Mouse (Mus musculus) hindbrain, postnatal 0 days (tissue): ENCODE results near the gene Ccs. TPM values are rescaled to one million over a fixed set of nuclear protein-coding genes. Genes with fewer than 3 reads are reported as not detected.
A peak's percentile ranks its signal among the peaks of the same experiment; 100 is the strongest.

Source experiments
- ATAC-seq: fragments of 200-750 bp; cut with Nextera tagmentation; 2 replicates; pipeline ENCODE4 v1.8.0; 2017; ENCODE audit warnings: mild to moderate bottlenecking, moderate TSS enrichment, moderate library complexity
- DNase-seq: peaks from one replicate; pipeline ENCODE4 v3.0.0-alpha.2; 2015; ENCODE audit warnings: low spot score
- H3K27ac ChIP-seq: fragments of 300-500 bp; sonication (generic); 2 replicates; pipeline ENCODE4 v1.5.1; 2014; ENCODE audit warnings: mild to moderate bottlenecking
- H3K27me3 ChIP-seq: fragments of 300-500 bp; sonication (generic); 2 replicates; pipeline ENCODE4 v1.6.1; 2014; ENCODE audit warnings: low read length, mixed read lengths; ENCODE audit not compliant: insufficient read depth
- H3K36me3 ChIP-seq: fragments of 300-500 bp; sonication (generic); 2 replicates; pipeline ENCODE4 v1.6.1; 2014; ENCODE audit warnings: low read length, mixed read lengths; ENCODE audit not compliant: insufficient read depth
- H3K4me1 ChIP-seq: fragments of 300-500 bp; sonication (generic); 2 replicates; pipeline ENCODE4 v1.6.1; 2014; ENCODE audit warnings: antibody characterized with exemption, low read length, mixed read lengths; ENCODE audit not compliant: insufficient read depth
- H3K4me2 ChIP-seq: fragments of 300-500 bp; sonication (generic); 2 replicates; pipeline ENCODE4 v1.6.1; 2014; ENCODE audit warnings: low read depth, mild to moderate bottlenecking, low read length, moderate library complexity, mixed read lengths
- H3K4me3 ChIP-seq: fragments of 300-500 bp; sonication (generic); 2 replicates; pipeline ENCODE4 v1.5.1; 2014; ENCODE audit warnings: low read length
- H3K9ac ChIP-seq: fragments of 300-500 bp; sonication (generic); replicated peaks from 2 replicates; pipeline ENCODE4 v1.6.1; 2014; ENCODE audit warnings: mild to moderate bottlenecking, low read length, moderate library complexity, mixed read lengths
- H3K9me3 ChIP-seq: fragments of 300-500 bp; sonication (generic); 2 replicates; pipeline ENCODE4 v1.6.1; 2016; ENCODE audit warnings: low read length, mixed read lengths
- CTCF ChIP-seq: IDR thresholded peaks from 2 replicates; pipeline ENCODE4 v1.5.1; 2016; ENCODE audit warnings: antibody characterized with exemption, control low read depth, low read depth
- WGBS: fragments of 180-500 bp; shearing (Covaris S2); extraction: QIAGEN DNeasy Blood & Tissue Kit; methylation state at CpG from one replicate; pipeline ENCODE4 v1.1.7; 2014; 5-methylcytosine and 5-hydroxymethylcytosine counted together
- polyA plus RNA-seq: library from polyadenylated mRNA; unstranded; fragments of >200 nt; fragmentation: Nextera tagmentation; extraction: Ambion mirVana; gene quantifications from 2 replicates; pipeline ENCODE4 v1.2.1, GENCODE M21; 2015
- total RNA-seq: library from RNA; depleted of rRNA; stranded (reverse); fragments of >200 nt; gene quantifications from 2 replicates; pipeline ENCODE4 v1.2.3, GENCODE M21; 2014

The Ccs gene
- total and polyA plus RNA-seq, 2 experiments from 2014 or later, result 32.0 to 51.1 TPM

DNA sequence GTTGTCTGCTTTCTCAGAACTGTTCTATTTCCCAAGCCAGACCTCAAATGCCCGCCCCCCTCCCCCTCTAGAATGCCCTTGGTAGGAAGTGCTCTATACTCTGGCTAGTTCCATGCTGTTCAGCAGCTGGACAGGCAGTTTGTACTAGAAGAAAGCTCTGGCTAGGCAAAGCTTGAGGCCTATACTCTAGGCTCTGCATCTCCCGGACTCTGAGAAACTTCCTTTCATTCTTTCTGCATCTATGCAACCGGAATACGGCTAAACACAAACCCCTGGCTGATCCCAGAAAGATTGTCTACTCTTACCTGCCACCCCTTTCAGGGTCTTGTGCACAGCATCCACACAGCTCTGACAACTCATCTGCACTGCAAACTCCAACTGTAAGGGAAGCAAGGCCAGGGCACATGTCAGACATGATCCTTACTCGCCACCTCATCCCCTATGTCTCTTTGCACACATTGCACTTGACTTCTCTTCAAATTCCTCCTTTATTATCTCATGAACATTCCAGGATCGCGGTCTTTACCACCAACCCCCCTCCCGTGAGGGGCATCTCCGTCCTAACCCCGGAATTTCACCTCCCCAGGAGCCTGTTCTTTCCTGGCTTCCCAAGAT is 499 bp downstream of the Ccs start:
- Histone ChIP-seq H3K9ac (peak overlapping the region; percentile 59), H3K9me3 (no peaks in the 10 kb centered on the region), H3K27ac (peak overlapping the region; percentile 37; the same call in 1 of the 2 replicates), H3K4me1 (peaks cover 6% of the 10 kb centered on the region; the same call in 1 of the 2 replicates), H3K36me3 (no peaks in the 10 kb centered on the region), H3K4me3 (peak overlapping the region; percentile 67), H3K27me3 (peaks cover 13% of the 10 kb centered on the region; the same call in 1 of the 2 replicates), H3K4me2 (peak overlapping the region; percentile 98)
- ATAC-seq, result no peak; the same call in 1 of the 2 replicates
- TF ChIP-seq CTCF, result no peak
- no peak for DNase-seq
- 28% methylated on average over 10 of the region's 10 CpGs for WGBS

- no peak overlapping the region for H3K27ac ChIP-seq
- no peak overlapping the region for H3K9ac ChIP-seq
- no peak overlapping the region for H3K4me3 ChIP-seq
- H3K36me3 ChIP-seq, result no peaks in the 10 kb centered on the region; the same call in 1 of the 2 replicates
- ATAC-seq (no peak), DNase-seq (no peak)
- H3K27me3 ChIP-seq, result peaks cover 13% of the 10 kb centered on the region; the same call in 1 of the 2 replicates
- no peaks in the 10 kb centered on the region for H3K9me3 ChIP-seq
- no peak for TF ChIP-seq CTCF
- H3K4me1 ChIP-seq, result peaks cover 6% of the 10 kb centered on the region; the same call in 1 of the 2 replicates
- 86% methylated on average over 6 of the region's 6 CpGs for WGBS
- H3K4me2 ChIP-seq, result no peak overlapping the region
Measured at GRCm38 (mm10) chr19:4837049-4837448, 2.1 kb downstream of the Ccs start.

DNA sequence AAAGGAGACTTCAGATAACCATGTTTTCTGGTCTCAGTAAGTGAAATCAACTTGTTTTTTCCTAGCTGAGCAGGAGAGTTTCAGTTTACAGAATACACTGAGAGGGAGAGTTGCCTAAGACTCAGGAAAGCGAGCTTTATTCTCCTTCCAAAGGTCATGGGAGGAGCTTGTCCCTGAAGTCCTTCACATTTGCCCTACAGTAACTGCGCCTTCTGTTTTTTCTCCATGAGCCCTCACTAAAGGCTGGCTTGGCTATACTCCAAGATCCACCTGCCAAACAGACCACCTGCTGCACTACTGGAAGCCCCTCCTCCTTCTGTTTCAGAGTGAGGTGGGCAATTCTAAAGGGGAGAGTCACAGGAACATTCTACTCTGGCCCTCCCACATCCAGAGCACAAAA is 3.0 kb downstream of the Ccs start:
- peaks cover 6% of the 10 kb centered on the region; the same call in 1 of the 2 replicates for H3K4me1 ChIP-seq
- no peak for TF ChIP-seq CTCF

GRCm38 (mm10) chr19:4833977-4834376 is 5.2 kb downstream of the Ccs start:
- TF ChIP-seq CTCF, result no peak
- H3K4me1 ChIP-seq, result peaks cover 9% of the 10 kb centered on the region; the same call in 1 of the 2 replicates
- whole genome bisulfite sequencing, result 80% methylated on average over 8 of the region's 8 CpGs
- H3K27me3 ChIP-seq, result no peaks in the 10 kb centered on the region
- no peak overlapping the region for H3K4me3 ChIP-seq
- DNase-seq, result no peak
- H3K27ac ChIP-seq, result no peak overlapping the region
- H3K9me3 ChIP-seq, result no peaks in the 10 kb centered on the region
- H3K36me3 ChIP-seq, result no peaks in the 10 kb centered on the region; the same call in 1 of the 2 replicates
- no peak overlapping the region for H3K4me2 ChIP-seq
- ATAC-seq, result no peak
- H3K9ac ChIP-seq, result no peak overlapping the region

More for the DNA sequence above, 3.0 kb downstream of the Ccs start:
- no peak for ATAC-seq
- Histone ChIP-seq H3K9me3 (no peaks in the 10 kb centered on the region), H3K4me3 (no peak overlapping the region), H3K36me3 (no peaks in the 10 kb centered on the region; the same call in 1 of the 2 replicates), H3K9ac (no peak overlapping the region), H3K27ac (no peak overlapping the region), H3K4me2 (no peak overlapping the region), H3K27me3 (peaks cover 11% of the 10 kb centered on the region; the same call in 1 of the 2 replicates)
- whole genome bisulfite sequencing, result 72% methylated on average over 2 of the region's 2 CpGs
- DNase-seq, result no peak

- 0 out of 2 replicates have a peak, but pooled peaks have one; percentile 4 for TF ChIP-seq CTCF
- Histone ChIP-seq H3K27me3 (no peaks in the 10 kb centered on the region), H3K9ac (no peak overlapping the region), H3K4me1 (0 out of 2 replicates have a peak, but pooled peaks cover 3% of the 10 kb centered on the region), H3K9me3 (no peaks in the 10 kb centered on the region), H3K27ac (0 out of 2 replicates have a peak overlapping the region, but pooled peaks have one; percentile 15), H3K4me2 (no peak overlapping the region), H3K4me3 (no peak overlapping the region), H3K36me3 (peaks cover 8% of the 10 kb centered on the region; the same call in 1 of the 2 replicates)
- ATAC-seq (peak; percentile 76), DNase-seq (peak; percentile 70)
- 45% methylated on average over 7 of the region's 7 CpGs for WGBS
Measured at GRCm38 (mm10) chr19:4829156-4829555, 10.0 kb downstream of the Ccs start.

DNA sequence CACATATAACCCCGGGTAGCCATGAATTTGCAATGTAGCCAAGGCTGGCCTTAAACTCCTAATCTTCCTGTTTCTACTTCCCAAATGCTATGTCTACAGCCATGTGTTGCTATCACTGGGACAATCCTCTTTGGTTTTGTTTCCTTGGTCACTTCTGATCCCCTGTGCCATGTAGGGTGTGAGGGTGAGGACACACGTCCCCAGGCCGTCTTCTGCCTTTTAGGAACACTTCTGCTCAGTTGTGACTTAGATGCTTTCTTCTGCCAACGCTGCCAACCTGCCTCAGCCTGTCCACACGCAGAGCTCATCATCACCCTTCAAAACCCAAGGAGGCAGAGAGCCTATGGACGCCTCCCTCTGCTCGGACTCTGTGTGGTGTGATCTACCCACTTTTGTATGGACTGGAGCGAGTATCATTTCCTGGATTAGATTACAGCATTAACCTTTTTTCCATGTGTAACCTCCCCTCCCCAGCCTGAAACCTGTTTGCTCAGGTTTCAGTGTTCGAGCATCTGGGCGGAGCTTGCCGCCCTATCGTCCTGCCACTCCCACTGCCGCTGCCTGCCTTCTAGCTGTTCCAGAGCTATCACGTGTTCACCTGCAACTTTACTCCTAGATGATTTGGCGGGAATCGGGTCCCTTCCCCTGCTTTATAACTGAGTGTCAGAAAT is 10.6 kb downstream of the Ccs start:
- Histone ChIP-seq H3K9ac (no peak overlapping the region), H3K4me1 (0 out of 2 replicates have a peak, but pooled peaks cover 3% of the 10 kb centered on the region), H3K4me3 (no peak overlapping the region), H3K27ac (no peak overlapping the region), H3K4me2 (no peak overlapping the region), H3K27me3 (no peaks in the 10 kb centered on the region), H3K36me3 (peaks cover 8% of the 10 kb centered on the region; the same call in 1 of the 2 replicates), H3K9me3 (no peaks in the 10 kb centered on the region)
- ATAC-seq (no peak), DNase-seq (no peak)
- WGBS, result 65% methylated on average over 16 of the region's 16 CpGs
- no peak for TF ChIP-seq CTCF
